Mouse (Mus musculus): ENCODE measurements at regions not wholly inside any gene's neighbourhood (a gene's known extent, or its start where the extent isn't known, plus 50 kb on each side); places are given as distances from the start of the nearest gene placed in this dataset.

- no peak for DNase-seq (ENCODE audit: low read depth in 1 of 2, low spot score in 2 of 2)
These were observed 553.6 kb upstream of the Tmpo start for GRCm38 (mm10) chr10:91734691-91735090.

DNA sequence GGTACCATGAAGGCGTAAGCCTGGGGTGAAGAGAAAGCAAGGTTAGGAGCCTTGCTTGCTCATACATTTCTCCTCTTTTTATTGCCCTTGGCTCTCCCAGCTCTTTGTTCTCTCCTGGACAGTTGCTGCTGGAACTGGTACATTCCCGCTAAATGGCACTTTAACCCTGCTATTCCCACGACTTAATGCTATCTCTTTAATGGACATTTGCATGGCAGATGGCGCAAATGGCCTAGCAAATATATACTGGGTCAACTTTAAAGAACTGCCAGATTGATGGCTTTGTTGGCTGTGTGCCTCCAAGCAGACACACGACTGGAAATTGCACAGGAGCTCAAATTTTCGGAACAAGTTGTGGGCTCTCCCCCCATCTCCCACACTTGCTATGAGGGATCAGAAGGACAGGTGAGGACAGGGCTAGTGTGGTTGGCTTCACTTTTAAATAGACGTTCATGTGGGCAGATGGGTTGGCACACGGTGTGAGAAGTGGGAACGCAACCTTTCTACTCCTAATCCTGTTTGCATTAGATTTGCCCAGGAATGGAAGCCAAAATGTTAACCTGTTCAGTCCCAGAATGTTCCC is 551.0 kb upstream of the Tmpo start:
- DNase-seq (ENCODE audit: low read depth in 1 of 2, low spot score in 2 of 2) = no peak

- DNase-seq (ENCODE audit: low read depth in 1 of 2, low spot score in 2 of 2) = no peak
These were observed 548.9 kb upstream of the Tmpo start for GRCm38 (mm10) chr10:91730062-91730461.

DNA sequence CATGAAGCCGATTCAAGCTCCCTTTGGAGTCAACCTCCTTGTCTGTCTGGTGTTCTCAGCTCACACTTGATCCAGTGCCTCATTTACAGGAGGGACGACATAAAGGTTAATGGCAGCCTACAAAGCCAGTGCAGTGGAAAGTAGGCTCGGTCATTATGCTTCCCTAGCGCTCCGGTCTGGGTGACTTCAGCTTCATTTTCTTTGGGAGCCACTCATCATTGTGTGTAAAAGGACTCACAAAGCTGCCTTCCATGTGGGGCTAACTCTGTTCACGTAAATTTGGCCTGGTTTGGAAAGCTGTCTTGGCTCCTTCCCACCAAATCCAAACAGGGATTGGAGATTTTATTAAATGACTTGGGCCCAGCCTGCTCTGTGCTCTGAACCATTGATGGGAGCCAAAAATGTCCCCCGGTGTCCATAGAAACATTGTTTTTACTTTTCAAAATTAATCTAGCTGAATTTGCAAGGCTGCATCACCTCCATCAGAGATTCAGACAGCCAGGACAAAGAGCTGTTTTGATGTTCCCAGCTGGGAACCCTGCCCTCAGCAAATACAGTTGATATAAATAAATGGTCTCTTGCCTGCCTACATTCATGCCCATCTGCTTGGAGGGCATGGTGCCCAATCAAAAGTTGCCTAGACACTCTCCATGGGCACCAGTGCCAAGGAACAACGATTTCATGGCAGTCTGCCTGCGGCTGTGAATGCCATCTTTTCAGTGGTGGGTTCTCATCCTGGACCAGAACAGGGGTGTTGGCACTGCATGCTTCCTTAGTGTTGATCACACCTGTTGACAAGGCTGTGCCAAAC is 538.7 kb upstream of the Tmpo start:
- no peak for DNase-seq (ENCODE audit: low read depth in 1 of 2, low spot score in 2 of 2)

- DNase-seq (ENCODE audit: low read depth in 1 of 2, low spot score in 2 of 2) = no peak
These were observed 535.5 kb upstream of the Tmpo start for GRCm38 (mm10) chr10:91716604-91717003.

DNA sequence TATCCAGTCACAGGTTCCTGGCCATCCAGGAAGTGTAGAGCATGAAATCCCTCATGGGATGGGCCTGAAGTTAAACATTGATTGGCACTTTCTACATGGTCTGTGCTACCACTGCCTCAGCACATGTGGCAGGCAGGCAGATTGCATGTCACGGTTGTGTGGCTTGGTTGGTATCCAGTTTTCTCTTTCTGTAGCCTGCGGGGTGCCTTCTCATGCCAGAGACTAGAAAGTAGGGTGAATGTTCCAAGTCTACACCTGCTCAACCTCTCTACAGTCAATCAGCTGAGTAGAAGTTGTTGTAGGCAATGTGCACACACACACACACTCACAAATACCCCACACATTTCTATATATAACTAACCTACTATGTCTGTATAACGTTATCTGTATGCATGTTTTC is 533.5 kb upstream of the Tmpo start:
- DNase-seq (ENCODE audit: low read depth in 1 of 2, low spot score in 2 of 2) = no peak

- no peak for DNase-seq (ENCODE audit: low read depth in 1 of 2, low spot score in 2 of 2)
These were observed 532.4 kb upstream of the Tmpo start for GRCm38 (mm10) chr10:91713529-91713928.

DNA sequence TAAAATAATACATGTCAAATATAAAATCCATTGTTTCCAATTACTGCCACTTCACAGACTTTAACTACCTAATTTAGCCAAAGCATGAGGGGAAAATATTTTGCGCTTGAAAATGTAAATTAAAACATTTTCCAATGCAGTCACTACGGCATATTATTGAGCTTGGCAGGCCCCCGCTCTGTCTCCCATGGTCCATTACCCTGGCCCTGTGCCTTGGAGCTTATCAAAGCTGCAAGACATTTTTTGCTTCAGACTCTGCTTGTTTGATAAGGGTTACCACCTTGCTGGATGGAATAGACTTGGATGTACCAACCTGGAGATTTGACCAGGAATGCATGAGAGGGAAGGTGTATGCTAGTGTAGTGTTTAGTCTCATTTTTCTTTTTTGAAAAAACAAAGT is 525.7 kb upstream of the Tmpo start:
- no peak for DNase-seq (ENCODE audit: low read depth in 1 of 2, low spot score in 2 of 2)

- DNase-seq (ENCODE audit: low read depth in 1 of 2, low spot score in 2 of 2) = no peak
These were observed 523.6 kb upstream of the Tmpo start for GRCm38 (mm10) chr10:91704751-91705150.

DNA sequence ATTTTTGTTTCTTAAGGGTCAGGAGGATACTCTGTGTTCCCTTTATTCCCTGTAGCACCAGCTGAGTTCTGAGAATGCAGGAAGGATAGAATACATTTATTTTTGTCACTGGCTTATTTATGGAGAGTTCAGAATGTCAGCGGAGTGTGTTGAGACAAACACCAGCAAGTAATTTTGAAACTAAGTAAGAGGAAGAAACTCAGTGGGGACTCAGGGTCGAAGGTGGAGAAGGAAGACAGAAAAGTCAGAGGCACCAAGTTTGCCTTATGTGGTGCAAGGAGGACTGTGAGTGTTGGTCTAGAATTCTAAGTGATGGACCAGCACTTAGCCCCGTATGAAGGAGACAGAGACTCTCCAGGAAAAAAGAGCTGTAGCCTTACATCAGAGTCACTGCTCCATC is 520.7 kb upstream of the Tmpo start:
- no peak for DNase-seq (ENCODE audit: low read depth in 1 of 2, low spot score in 2 of 2)

GRCm38 (mm10) chr10:91686082-91686618 is 505.0 kb upstream of the Tmpo start:
- DNase-seq (ENCODE audit: low read depth in 1 of 2, low spot score in 2 of 2) = no peak

DNA sequence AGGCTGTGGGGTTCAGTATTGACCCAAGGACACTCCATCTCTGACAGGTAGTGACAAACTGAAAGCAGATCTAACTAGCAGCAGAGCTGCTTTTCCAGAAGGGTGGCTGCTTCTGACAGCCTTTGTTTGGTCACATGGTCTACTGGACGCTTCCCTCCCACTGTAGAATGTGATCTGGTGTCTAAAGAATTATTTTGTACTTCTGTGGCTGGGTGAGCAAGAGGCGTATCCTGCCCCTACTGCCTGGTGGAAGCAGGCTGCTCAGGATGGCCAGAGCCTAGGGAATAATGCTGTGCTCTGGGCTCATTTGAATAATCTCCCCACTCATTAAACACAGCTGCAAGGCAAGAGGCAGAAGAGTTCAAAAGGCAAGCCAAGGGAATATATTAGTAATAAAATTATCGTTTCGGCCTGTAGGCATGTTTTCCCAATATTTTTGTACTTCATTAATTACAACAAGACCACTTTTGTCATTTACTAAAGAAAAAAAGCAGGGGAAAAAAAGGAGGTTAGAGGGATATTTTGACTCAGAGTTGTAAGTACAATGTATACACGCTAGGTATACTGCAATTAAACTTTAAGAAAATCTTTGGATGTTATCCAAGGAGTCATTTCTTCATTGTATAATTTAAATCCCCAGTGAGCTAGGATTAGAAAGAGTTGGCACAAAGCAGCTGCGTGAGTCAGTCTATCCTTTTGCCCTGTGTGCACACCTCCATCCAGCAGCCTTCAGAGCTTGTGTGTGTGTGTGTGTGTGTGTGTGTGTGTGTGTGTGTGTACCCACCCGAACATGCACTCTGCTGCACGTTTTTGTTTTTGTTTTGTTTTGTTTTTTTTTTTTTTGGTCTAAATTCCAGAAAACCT is 504.3 kb upstream of the Tmpo start:
- DNase-seq (ENCODE audit: low read depth in 1 of 2, low spot score in 2 of 2) = no peak

- no peak for DNase-seq (ENCODE audit: low read depth in 1 of 2, low spot score in 2 of 2)
These were observed 498.5 kb upstream of the Tmpo start for GRCm38 (mm10) chr10:91679641-91680040.

- DNase-seq (ENCODE audit: low read depth in 1 of 2, low spot score in 2 of 2) = no peak
These were observed 456.8 kb upstream of the Tmpo start for GRCm38 (mm10) chr10:91637911-91638310.

DNA sequence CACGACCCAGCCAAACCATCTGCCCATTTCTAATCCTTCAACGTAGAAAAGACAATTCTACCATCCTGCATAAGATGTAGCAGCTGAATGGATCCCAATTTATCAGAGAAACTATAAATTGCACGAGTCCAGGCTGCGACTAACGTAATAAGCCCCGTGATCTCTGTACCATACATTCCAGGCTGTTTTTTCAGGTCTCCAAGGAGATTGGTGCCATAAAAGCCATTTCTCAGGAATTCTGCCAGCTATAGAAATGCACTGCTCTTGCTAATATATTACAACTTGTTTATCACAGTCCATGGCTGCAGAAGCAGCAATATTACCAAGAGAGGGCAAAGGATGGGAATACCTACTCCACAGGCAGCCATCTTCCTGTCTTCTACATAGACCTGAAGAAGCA is 447.6 kb upstream of the Tmpo start:
- no peak for DNase-seq (ENCODE audit: low read depth in 1 of 2, low spot score in 2 of 2)

DNA sequence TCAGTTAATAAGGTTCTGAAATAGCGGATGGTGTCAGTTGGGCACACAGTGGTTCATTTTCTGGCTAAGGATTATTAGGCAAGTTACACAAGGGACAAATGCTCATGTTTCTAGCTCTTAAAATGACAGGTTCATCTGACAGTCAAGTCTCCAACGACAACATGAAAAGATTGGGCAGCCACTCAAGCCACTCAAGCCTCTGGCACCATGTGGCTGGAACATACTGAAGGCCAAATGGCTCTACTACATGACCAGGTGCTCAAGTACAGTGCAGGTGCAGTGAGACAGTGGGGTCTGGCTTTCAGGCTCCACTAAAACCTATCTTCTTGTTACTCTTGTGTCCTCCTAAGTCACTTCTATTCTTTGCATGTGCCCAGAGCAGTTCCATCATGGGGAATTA is 441.2 kb upstream of the Tmpo start:
- DNase-seq (ENCODE audit: low read depth in 1 of 2, low spot score in 2 of 2) = no peak

GRCm38 (mm10) chr10:91613794-91614479 is 432.8 kb upstream of the Tmpo start:
- DNase-seq (ENCODE audit: low read depth in 1 of 2, low spot score in 2 of 2) = no peak

DNA sequence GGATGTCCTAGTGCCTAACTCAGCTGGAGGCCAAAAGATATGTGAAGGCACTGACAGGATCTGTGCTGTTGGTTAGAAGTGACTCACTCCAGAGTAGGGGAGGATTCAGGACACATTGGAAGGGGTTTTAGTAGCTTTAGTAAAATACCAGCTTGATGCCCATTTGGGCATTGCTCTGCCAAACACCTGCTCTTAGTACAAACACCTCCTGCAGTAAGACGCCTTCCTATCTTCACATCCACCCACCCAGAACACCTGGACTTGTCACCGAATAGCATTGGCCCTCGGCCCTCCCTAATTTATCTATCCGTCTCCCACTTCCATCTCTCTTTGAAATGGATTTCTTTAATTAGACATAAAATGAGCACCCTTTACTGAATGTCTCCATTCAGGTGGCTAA is 430.9 kb upstream of the Tmpo start:
- no peak for DNase-seq (ENCODE audit: low read depth in 1 of 2, low spot score in 2 of 2)

DNA sequence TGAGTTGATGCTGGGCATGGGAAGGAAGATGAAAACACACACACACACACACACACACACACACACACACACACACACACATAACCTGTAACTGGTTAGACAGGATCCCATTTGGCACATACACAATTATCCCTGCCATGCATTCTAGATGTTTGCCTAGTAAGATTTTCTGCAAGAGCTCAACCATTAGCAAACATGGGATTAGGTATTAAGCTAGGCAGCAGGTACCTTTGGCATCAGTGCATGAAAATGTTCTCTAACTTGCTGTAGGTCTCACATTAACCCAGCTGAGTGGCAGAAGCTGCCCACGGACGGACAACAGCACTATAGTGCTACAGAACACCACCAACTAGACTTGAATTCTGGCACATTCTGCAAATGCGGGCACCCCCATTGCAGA is 413.8 kb upstream of the Tmpo start:
- DNase-seq (ENCODE audit: low read depth in 1 of 2, low spot score in 2 of 2) = no peak

DNA sequence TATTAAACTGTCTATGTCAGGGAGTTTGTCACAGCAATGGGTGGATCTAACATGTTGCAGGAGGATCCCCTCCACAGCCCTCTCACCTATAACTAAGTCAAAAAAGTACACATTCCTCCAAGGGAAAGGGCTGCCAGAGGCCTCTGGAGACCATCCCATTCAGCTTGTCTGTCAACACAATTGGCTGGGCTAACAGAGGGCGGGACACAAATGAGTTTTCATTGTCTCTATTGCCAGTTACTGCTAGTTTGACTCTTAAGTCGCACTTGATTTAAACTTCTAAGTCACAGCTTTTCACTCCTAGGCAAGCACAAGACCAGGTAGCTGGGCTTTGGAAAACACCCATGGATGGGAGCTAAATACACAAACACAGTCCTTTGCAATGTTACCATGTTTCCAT is 412.3 kb upstream of the Tmpo start:
- no peak for DNase-seq (ENCODE audit: low read depth in 1 of 2, low spot score in 2 of 2)

DNA sequence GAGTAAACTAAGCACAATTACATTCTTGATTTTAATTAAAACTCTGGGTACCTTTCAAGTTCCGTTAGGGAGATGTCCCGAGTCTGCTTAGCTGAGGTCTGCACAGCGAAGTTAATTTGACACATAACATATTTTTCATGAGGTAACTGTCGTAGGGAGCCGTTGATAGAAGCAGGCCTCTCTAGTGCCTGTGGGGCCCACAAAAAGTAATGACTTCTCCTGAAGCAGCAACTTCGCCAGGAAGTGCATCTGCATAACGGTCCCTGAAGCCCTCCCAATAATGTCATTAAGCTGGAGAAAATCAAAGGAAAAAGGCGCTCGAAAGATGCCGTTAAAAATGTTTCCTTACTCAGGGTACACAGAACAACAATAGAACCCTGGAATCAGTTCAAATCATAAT is 410.7 kb upstream of the Tmpo start:
- no peak for DNase-seq (ENCODE audit: low read depth in 1 of 2, low spot score in 2 of 2)
